Mouse (Mus musculus) cerebellum, postnatal 10 days (tissue): ENCODE measurements at regions not wholly inside any gene's neighbourhood (a gene's known extent, or its start where the extent isn't known, plus 50 kb on each side); places are given as distances from the start of the nearest gene placed in this dataset.

Source experiments
- DNase-seq, 2 experiments: peaks; one replicate each; pipeline ENCODE4 v3.0.0; 2021; ENCODE audit warnings: mixed read lengths in 2 of 2

GRCm38 (mm10) chr11:52634189-52634588 lies 130.2 kb upstream of the Fstl4 start:
- no peak for DNase-seq

GRCm38 (mm10) chr11:52635716-52636389 lies 128.6 kb upstream of the Fstl4 start:
- peak; percentile 58 to 60 for DNase-seq

- DNase-seq: no peak
Measured at GRCm38 (mm10) chr11:52638939-52639338, 125.5 kb upstream of the Fstl4 start.

GRCm38 (mm10) chr11:52641725-52642338 lies 122.6 kb upstream of the Fstl4 start:
- DNase-seq: peak in 1 of 2 experiments; percentile 34

- no peak for DNase-seq
Measured at GRCm38 (mm10) chr11:52644081-52644768, 120.2 kb upstream of the Fstl4 start.

GRCm38 (mm10) chr11:52648176-52648839 lies 116.1 kb upstream of the Fstl4 start:
- DNase-seq: no peak

- no peak for DNase-seq
Measured at GRCm38 (mm10) chr11:52648849-52649400, 115.5 kb upstream of the Fstl4 start.

- no peak for DNase-seq
Measured at GRCm38 (mm10) chr11:52654640-52655039, 109.8 kb upstream of the Fstl4 start.

GRCm38 (mm10) chr11:52655720-52656474 lies 108.5 kb upstream of the Fstl4 start:
- DNase-seq: no peak

- no peak for DNase-seq
Measured at GRCm38 (mm10) chr11:52661234-52661633, 103.2 kb upstream of the Fstl4 start.

- DNase-seq: peak; percentile 37 to 53
Measured at GRCm38 (mm10) chr11:52661894-52662593, 102.4 kb upstream of the Fstl4 start.

GRCm38 (mm10) chr11:52665343-52665742 lies 99.1 kb upstream of the Fstl4 start:
- no peak for DNase-seq

- no peak for DNase-seq
Measured at GRCm38 (mm10) chr11:52675022-52675421, 89.4 kb upstream of the Fstl4 start.

- DNase-seq: no peak
Measured at GRCm38 (mm10) chr11:52678259-52678658, 86.2 kb upstream of the Fstl4 start.

- DNase-seq: no peak
Measured at GRCm38 (mm10) chr11:52685436-52685835, 79.0 kb upstream of the Fstl4 start.

- no peak for DNase-seq
Measured at GRCm38 (mm10) chr11:52692701-52693100, 71.7 kb upstream of the Fstl4 start.

GRCm38 (mm10) chr11:52701682-52702081 lies 62.8 kb upstream of the Fstl4 start:
- no peak for DNase-seq

GRCm38 (mm10) chr11:52703391-52703790 lies 61.0 kb upstream of the Fstl4 start:
- no peak for DNase-seq
